Mouse (Mus musculus) midbrain, embryonic 13.5 days (tissue): Measurements from ENCODE around the gene Tatdn2. TPM values are rescaled to one million over a fixed set of nuclear protein-coding genes. Genes with fewer than 3 reads are reported as not detected.
"Not testable (repeated sequence)": the region's sequence is repeated elsewhere in the genome, so short reads cannot be mapped to it uniquely, and the experiment has no call there.

Source experiments
- ATAC-seq: fragments of 200-750 bp; cut with Nextera tagmentation; 2 replicates; pipeline ENCODE4 v1.8.0; 2017; ENCODE audit warnings: mild to moderate bottlenecking, moderate TSS enrichment, moderate library complexity
- H3K27ac ChIP-seq: fragments of 300-500 bp; sonication (generic); 2 replicates; pipeline ENCODE4 v1.5.1; 2015; ENCODE audit warnings: inconsistent platforms, mild to moderate bottlenecking, moderate library complexity
- H3K27me3 ChIP-seq: fragments of 300-500 bp; sonication (generic); 2 replicates; pipeline ENCODE4 v1.6.1; 2015; ENCODE audit warnings: mild to moderate bottlenecking, inconsistent platforms
- H3K36me3 ChIP-seq: fragments of 300-500 bp; sonication (generic); 2 replicates; pipeline ENCODE4 v1.6.1; 2015; ENCODE audit warnings: mild to moderate bottlenecking, inconsistent platforms
- H3K4me1 ChIP-seq: fragments of 300-500 bp; sonication (generic); replicated peaks from 2 replicates; pipeline ENCODE4 v1.6.1; 2015; ENCODE audit warnings: inconsistent platforms
- H3K4me2 ChIP-seq: fragments of 300-500 bp; sonication (generic); replicated peaks from 2 replicates; pipeline ENCODE4 v1.6.1; 2015; ENCODE audit warnings: moderate library complexity, mild to moderate bottlenecking, inconsistent platforms
- H3K4me3 ChIP-seq: fragments of 300-500 bp; sonication (generic); replicated peaks from 2 replicates; pipeline ENCODE4 v1.5.1; 2015; ENCODE audit warnings: mild to moderate bottlenecking, inconsistent platforms
- H3K9ac ChIP-seq: fragments of 300-500 bp; sonication (generic); replicated peaks from 2 replicates; pipeline ENCODE4 v1.6.1; 2015; ENCODE audit warnings: mild to moderate bottlenecking, inconsistent platforms
- H3K9me3 ChIP-seq: fragments of 300-500 bp; sonication (generic); 2 replicates; pipeline ENCODE4 v1.6.1; 2016; ENCODE audit warnings: mild to moderate bottlenecking, inconsistent platforms
- WGBS: fragments of 180-500 bp; shearing (Covaris S2); methylation state at CpG from one replicate; pipeline ENCODE4 v1.1.7; 2015; 5-methylcytosine and 5-hydroxymethylcytosine counted together
- polyA plus RNA-seq: library from polyadenylated mRNA; unstranded; fragments of >200 nt; fragmentation: Nextera tagmentation; extraction: Ambion mirVana; gene quantifications from 2 replicates; pipeline ENCODE4 v1.2.1, GENCODE M21; 2015

The Tatdn2 gene
- polyA plus RNA-seq, 1 experiment from 2014 or later: 0.93 TPM

DNA sequence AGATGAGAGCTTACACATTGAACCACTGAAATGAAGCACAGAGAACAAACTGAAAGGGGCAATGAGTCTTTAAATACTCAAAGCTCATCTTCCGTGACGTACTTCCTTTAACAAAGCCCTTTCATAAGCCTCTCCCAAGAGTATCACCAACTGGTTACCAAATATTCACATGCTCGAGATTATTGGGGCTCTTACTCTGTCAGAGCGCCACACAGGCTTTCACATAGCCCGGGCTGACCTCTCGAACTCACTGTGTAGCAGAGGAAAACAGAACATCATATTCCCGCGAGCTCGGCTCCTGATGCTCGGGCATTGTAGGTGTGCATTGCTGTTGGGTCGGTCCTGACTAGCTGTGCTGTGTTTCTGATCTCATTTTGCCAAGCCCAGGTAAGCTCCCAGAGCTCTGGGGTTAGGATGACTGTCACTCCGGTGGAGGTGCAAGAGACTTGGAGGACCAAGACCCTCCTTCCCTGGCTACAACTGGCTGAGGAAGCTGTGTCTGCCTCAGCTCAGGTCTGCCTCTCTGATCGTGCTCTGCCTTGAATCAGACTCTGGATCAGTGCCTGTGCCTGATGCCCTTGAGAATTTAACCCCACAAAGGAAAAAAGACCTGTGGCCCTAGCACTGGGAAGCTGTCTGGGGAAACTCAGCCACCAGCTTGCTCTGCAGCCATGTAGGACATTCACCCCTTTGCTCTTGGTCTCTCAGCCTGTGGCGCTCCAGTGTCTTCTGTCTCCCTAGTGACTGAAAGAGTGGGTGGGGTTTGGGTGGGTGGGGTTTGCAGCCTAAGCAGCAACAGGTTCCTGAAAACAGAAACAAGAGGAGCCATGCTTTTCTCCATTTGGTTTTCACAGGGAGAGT is 36.1 kb upstream of the Tatdn2 start:
- Histone ChIP-seq H3K27me3 (no peaks in the 10 kb centered on the region), H3K4me3 (no peak overlapping the region), H3K27ac (no peak overlapping the region), H3K4me1 (0 out of 2 replicates have a peak, but pooled peaks cover 3% of the 10 kb centered on the region), H3K9me3 (no peaks in the 10 kb centered on the region), H3K4me2 (no peak overlapping the region), H3K9ac (no peak overlapping the region), H3K36me3 (no peaks in the 10 kb centered on the region)
- 73% methylated on average over 14 of the region's 14 CpGs for WGBS
- no peak for ATAC-seq

DNA sequence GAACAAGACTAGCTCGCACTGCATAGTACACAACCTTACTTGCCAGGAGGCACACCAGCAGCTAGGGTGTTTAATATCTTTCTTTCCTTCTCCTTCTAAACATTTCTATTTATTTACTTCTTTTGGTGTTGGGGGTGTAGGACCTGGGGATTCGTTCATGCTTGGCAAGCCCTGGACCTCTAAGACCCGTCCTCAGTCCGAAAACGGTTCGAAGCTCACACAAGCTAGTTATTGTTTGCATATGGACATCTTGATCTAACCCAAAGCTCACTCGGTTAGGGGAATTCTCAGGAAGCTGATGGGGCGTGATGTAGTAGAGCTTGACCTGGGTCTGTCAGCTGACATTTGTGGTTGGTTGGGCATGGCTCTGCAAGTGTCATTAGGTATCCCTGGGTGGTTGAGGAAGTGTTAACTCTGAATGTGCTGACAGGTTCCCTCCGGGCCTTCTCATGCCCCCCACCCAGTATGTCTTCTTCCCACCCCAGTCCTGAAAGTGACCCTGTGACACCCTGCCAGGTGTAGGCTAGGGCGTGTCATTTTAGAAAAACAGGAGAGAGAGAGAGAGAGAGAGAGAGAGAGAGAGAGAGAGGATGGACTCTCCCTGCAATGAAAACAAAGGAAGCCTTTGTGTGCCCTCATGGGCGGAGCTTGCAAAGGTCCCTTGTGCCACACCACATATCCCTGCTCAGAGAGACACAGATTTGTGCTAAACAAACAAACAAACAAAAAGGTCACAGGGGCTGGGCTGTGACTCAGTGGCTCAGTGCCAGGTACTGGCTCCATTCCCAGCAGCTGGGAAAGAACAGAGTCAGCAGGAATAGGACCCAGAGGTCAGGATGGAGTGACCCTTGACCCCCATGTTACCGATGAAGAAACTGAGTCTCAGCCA is 35.3 kb upstream of the Tatdn2 start:
- Histone ChIP-seq H3K36me3 (no peaks in the 10 kb centered on the region), H3K4me3 (no peak overlapping the region), H3K27ac (no peak overlapping the region), H3K4me2 (no peak overlapping the region), H3K9ac (no peak overlapping the region), H3K4me1 (0 out of 2 replicates have a peak, but pooled peaks cover 3% of the 10 kb centered on the region), H3K9me3 (no peaks in the 10 kb centered on the region), H3K27me3 (no peaks in the 10 kb centered on the region)
- no peak for ATAC-seq
- WGBS: 71% methylated on average over 12 of the region's 12 CpGs

DNA sequence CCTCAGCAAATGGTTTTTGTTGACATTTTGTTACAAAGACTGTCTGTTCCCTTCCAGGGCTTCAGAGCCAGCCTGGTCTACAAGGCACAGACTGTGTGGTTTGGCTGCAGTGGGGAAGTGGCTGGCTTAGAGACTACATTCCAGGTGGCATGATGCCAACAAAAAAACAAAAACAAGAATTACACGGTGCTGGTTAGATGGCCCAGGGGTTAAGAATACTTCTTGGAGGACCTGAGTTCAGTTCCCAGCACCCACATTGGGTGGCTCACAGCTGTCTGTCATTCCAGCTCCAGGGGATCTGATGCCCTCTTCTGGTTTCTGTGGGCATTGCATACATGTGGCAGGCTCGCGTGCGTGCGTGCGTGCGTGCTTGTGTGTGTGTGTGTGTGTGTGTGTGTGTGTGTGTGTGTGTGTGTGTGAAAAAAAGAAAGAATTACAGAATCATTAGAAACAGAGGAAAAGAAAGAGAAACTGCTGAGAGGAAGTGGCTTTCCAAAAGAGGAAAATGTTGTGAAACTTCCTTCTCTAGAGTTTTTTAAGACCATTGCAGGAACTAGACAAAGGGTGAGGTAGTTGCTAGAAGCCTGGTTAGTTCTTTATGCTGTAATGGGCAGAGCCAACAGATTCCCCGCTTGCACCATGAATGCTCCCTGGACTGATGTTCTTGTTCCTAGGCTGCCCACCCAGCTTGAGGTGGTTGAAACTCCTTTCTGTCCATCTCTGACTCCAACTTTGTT is 33.7 kb upstream of the Tatdn2 start:
- Histone ChIP-seq H3K27me3 (no peaks in the 10 kb centered on the region), H3K27ac (no peak overlapping the region), H3K36me3 (no peaks in the 10 kb centered on the region), H3K9me3 (no peaks in the 10 kb centered on the region), H3K4me2 (no peak overlapping the region), H3K4me1 (0 out of 2 replicates have a peak, but pooled peaks cover 3% of the 10 kb centered on the region), H3K9ac (no peak overlapping the region), H3K4me3 (no peak overlapping the region)
- no peak for ATAC-seq
- 98% methylated on average over 8 of the region's 8 CpGs for WGBS

DNA sequence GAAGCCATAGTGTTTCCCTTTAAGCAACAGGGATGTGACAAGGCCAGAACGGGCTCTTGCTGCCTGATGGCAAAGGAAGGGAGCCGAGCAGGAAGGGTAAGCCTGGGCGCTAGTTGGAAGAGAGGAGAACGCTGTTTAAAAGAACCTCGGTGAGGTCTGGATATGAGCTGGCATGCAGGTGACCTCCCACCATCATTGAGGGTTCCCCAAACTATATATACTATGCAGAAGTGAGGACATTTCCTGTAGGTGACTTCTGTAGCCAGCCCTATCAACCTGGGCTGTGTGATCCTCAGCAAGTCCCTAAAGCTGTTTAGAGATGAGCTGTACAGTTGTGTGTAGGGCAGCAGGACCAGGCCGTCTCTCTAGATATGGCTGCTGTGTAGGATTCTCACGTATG is 32.5 kb upstream of the Tatdn2 start:
- no peak overlapping the region for H3K9ac ChIP-seq
- H3K36me3 ChIP-seq: no peaks in the 10 kb centered on the region
- H3K4me3 ChIP-seq: no peak overlapping the region
- H3K27me3 ChIP-seq: no peaks in the 10 kb centered on the region
- H3K9me3 ChIP-seq: no peaks in the 10 kb centered on the region
- no peak for ATAC-seq
- H3K4me2 ChIP-seq: no peak overlapping the region
- H3K27ac ChIP-seq: no peak overlapping the region
- 86% methylated on average over 7 of the region's 7 CpGs for WGBS
- 0 out of 2 replicates have a peak, but pooled peaks cover 7% of the 10 kb centered on the region for H3K4me1 ChIP-seq

DNA sequence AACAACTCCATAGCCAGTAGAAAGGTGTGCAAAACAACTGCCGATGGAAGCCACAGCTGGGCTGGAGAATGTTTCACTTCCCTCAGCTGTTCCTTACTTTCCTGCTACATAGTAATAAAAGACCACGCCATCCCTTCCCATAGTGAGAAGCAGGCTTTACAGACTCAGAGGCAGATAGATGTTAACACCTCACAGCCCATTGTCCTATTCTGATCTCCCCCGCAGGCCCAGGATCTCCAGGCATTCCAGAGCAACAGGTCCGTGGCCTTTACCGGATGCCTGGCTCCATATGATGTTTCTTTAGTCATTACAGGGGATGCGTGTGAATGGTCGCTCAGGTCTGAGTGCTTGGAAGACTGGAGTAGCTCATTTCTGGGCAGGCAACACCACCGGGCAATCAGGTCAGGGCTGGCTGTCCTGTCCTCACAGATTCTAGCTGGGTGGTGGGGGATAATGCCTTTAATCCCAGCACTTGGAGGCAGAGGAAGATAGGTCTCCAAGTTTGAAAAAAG is 29.2 kb upstream of the Tatdn2 start:
- WGBS: 65% methylated on average over 8 of the region's 8 CpGs
- Histone ChIP-seq H3K27me3 (no peaks in the 10 kb centered on the region), H3K27ac (no peak overlapping the region), H3K9ac (no peak overlapping the region), H3K9me3 (no peaks in the 10 kb centered on the region), H3K36me3 (no peaks in the 10 kb centered on the region), H3K4me2 (no peak overlapping the region), H3K4me3 (no peak overlapping the region), H3K4me1 (0 out of 2 replicates have a peak, but pooled peaks cover 4% of the 10 kb centered on the region)
- ATAC-seq: no peak

DNA sequence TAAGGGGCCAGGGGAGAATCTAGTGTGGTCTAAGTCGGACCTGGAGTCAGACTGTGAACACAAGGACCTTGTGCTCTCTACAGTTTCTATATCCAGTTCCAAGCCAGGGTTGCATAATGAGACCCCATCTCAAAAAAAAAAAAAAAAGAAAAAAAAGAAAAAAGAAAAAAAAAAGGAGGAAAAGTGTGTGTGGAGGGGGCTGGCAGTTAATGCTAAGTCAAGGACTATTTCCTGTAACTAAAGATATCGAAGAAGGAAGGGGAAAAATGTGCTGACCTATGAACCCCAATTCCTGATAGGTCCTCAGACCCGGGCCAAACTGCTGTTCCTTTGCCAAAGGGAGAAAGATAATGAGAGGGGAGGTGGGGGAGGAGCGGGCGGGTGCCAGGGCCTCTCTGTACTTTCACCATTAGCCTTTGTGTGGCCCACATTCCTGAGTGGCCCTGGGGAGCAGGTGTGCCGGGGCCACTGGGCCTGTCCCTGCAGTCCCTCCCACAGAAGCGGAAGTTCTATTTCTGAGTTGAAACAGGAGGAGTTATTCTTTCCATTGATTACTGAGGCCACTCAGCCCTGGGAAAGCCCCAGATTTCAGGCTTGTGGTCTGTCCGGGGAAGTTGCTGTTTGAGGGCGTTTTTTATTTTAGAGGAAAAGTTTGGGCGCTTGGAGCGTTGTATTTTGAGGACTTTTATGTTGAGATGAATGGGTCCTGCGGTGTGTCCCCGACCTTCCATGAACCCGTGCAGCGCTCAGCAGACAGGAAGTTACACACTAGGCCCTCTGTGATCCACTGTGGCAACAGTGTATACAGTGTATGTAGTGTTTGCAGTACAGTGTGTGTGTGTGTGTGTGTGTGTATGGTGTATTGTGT is 28.3 kb upstream of the Tatdn2 start:
- Histone ChIP-seq H3K9ac (no peak overlapping the region), H3K27ac (no peak overlapping the region)

DNA sequence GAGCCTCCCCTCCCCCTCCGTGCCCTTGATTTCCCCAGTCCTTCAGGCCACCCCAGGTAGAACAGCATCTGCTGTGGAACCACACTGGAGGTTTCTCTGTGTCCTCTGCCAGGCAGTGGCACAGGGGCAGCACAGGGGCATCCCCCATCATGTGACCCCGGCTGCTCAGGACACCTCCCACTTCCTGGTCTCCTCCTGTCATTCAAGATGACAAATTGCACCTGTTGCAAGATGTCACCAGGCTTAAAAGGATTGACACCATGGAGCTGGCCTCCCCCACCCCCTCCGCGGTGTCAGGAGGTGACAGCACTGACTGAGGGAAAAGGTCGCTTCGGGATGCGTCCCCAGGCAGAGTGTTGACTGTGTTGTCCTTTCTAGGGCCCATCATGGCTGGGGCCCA is 27.0 kb upstream of the Tatdn2 start:
- 79% methylated on average over 7 of the region's 7 CpGs for WGBS
- Histone ChIP-seq H3K27me3 (no peaks in the 10 kb centered on the region), H3K9me3 (no peaks in the 10 kb centered on the region), H3K4me2 (no peak overlapping the region), H3K36me3 (no peaks in the 10 kb centered on the region), H3K4me1 (0 out of 2 replicates have a peak, but pooled peaks cover 4% of the 10 kb centered on the region), H3K27ac (no peak overlapping the region), H3K9ac (no peak overlapping the region), H3K4me3 (no peak overlapping the region)
- ATAC-seq: no peak

More for the DNA sequence above, 28.3 kb upstream of the Tatdn2 start:
- no peaks in the 10 kb centered on the region for H3K27me3 ChIP-seq
- no peak overlapping the region for H3K4me3 ChIP-seq
- 50% methylated on average over 15 of the region's 15 CpGs for WGBS
- no peaks in the 10 kb centered on the region for H3K9me3 ChIP-seq
- H3K36me3 ChIP-seq: no peaks in the 10 kb centered on the region
- H3K4me2 ChIP-seq: no peak overlapping the region
- ATAC-seq: no peak
- 0 out of 2 replicates have a peak, but pooled peaks cover 4% of the 10 kb centered on the region for H3K4me1 ChIP-seq

DNA sequence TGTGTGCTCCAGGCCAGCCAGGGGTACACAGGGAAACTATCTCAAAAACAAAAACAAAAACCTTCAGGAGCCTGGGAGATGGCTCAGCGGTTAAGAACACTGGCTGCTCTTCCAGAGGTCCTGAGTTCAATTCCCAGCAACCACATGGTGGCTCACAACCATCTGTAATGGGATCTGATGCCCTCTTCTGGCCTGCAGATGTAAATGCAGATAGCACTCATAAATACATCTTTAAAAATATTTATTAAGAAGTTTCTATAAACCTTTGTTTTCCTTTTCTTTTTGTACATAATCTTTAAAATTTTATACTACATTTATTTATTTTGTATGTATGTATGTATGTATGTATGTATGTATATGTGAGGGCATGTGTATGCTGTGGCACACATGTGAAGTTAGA is 24.8 kb upstream of the Tatdn2 start:
- not testable (repeated sequence) for H3K4me1 ChIP-seq, H3K27me3 ChIP-seq, H3K9ac ChIP-seq, H3K4me3 ChIP-seq, H3K9me3 ChIP-seq, H3K27ac ChIP-seq, H3K36me3 ChIP-seq, ATAC-seq, H3K4me2 ChIP-seq
- WGBS: 76% methylated on average over 1 of the region's 1 CpGs

DNA sequence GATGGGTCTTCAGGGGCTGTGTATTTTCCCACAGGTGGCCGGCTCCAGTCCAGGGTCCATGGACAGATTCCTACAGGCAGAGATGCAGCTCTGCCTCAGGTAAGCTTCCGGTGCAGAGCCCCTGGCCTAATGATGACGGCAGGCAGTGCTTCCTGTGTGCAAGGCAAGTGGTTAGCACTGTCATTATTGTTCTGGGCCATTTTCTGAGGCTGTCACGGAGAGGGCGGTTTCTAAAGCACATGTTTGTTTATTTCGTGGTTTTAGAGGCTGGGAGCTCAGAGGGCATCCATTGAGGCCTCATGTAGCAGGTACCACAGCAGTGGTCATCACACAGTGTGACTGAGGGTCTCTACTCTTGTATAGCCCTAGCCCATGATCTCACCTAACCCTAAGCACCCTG is 23.9 kb upstream of the Tatdn2 start:
- no peak overlapping the region for H3K9ac ChIP-seq
- H3K9me3 ChIP-seq: no peaks in the 10 kb centered on the region
- H3K36me3 ChIP-seq: no peaks in the 10 kb centered on the region
- no peak overlapping the region for H3K4me3 ChIP-seq
- no peak overlapping the region for H3K4me2 ChIP-seq
- H3K27me3 ChIP-seq: no peaks in the 10 kb centered on the region
- ATAC-seq: no peak
- WGBS: 84% methylated on average over 6 of the region's 6 CpGs
- no peak overlapping the region for H3K27ac ChIP-seq
- 0 out of 2 replicates have a peak, but pooled peaks cover 4% of the 10 kb centered on the region for H3K4me1 ChIP-seq

DNA sequence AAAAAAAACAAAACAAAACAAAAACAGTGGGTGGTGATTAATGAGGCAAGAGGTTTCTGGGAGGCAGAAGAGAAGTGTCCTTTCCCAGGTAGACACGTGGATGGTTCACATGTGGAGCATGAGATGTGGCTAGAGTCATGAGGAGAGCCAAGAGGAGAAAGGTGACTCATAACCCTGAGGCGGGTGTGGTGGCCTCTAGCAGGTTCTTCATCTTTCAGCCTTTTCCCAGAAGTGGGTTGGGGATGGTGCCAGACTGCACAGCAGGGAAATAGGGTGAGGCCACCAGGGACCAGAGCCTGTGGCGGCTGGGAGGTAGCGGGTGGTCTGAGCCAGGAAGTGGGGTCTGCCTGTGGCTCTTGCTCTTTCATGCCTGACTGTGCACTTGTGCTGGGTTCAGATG is 21.6 kb upstream of the Tatdn2 start:
- H3K9ac ChIP-seq: no peak overlapping the region
- 80% methylated on average over 4 of the region's 4 CpGs for WGBS
- H3K36me3 ChIP-seq: no peaks in the 10 kb centered on the region
- no peak for ATAC-seq
- H3K4me3 ChIP-seq: no peak overlapping the region
- H3K4me1 ChIP-seq: no peaks in the 10 kb centered on the region
- no peak overlapping the region for H3K27ac ChIP-seq
- H3K9me3 ChIP-seq: no peaks in the 10 kb centered on the region
- H3K4me2 ChIP-seq: no peak overlapping the region
- H3K27me3 ChIP-seq: no peaks in the 10 kb centered on the region

DNA sequence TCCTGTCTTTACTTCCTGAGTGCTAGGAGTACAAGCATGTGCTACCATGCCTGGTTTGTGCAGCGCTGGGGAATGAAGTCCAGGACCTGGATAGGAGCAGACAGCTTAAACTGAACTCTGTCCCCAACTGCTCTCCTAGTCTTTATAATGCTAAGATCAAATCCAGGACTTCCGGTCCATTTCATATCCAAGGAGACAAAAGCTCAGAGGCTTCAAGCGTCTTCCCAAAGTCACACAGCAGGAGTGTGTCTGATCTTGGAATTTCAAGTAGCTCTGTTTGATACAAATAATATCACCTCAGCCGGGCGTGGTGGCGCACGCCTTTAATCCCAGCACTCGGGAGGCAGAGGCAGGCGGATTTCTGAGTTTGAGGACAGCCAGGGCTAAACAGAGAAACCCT is 20.9 kb upstream of the Tatdn2 start:
- Histone ChIP-seq H3K4me1 (no peaks in the 10 kb centered on the region), H3K4me2 (no peak overlapping the region), H3K9me3 (no peaks in the 10 kb centered on the region), H3K36me3 (no peaks in the 10 kb centered on the region), H3K27me3 (no peaks in the 10 kb centered on the region), H3K9ac (no peak overlapping the region), H3K4me3 (no peak overlapping the region), H3K27ac (no peak overlapping the region)
- 90% methylated on average over 9 of the region's 9 CpGs for WGBS
- no peak for ATAC-seq
